Mouse (Mus musculus) left cerebral cortex, adult 2 months (tissue): ENCODE results near the gene Dennd4a. TPM values are rescaled to one million over a fixed set of nuclear protein-coding genes. Genes with fewer than 3 reads are reported as not detected.

ENCODE experiments used
- DNase-seq, 2 experiments: peaks; one replicate each; pipeline ENCODE4 v3.0.0; 2021 to 2022; ENCODE audit warnings: low spot score in 2 of 2, mixed read lengths in 1 of 2; ENCODE audit errors: extremely low spot score in 1 of 2
- H3K27ac ChIP-seq: fragments of 200-600 bp; 2 replicates; pipeline ENCODE4 v1.8.1; 2022
- H3K4me3 ChIP-seq: fragments of 200-600 bp; 2 replicates; pipeline ENCODE4 v1.8.1; 2022
- CTCF ChIP-seq: fragments of 200-600 bp; IDR thresholded peaks from 2 replicates; pipeline ENCODE4 v1.8.1; 2022; ENCODE audit warnings: antibody characterized with exemption, mild to moderate bottlenecking, moderate library complexity
- intact Hi-C: fragments of 180-260 bp; cut with DNase I; formaldehyde crosslinking; loops from one replicate; pipeline ENCODE4 v1.15.1; 2025
- total RNA-seq, 2 experiments: library from RNA; stranded (reverse); gene quantifications; 2 replicates each; pipeline ENCODE4 v1.2.3; 2021

Dennd4a gene
- total RNA-seq, 2 experiments from 2014 or later: 58.8 to 63.3 TPM

- no peak overlapping the region for H3K4me3 ChIP-seq
- TF ChIP-seq CTCF: no peak
- H3K27ac ChIP-seq: peak overlapping the region; percentile 44; the same call in 1 of the 2 replicates
- intact Hi-C loops: no loop called here
- no peak for DNase-seq
These were observed 20.2 kb upstream of the Dennd4a start for GRCm38 (mm10) chr9:64790673-64791660.

GRCm38 (mm10) chr9:64791676-64792075, 19.5 kb upstream of the Dennd4a start:
- intact Hi-C loops: no loop called here
- TF ChIP-seq CTCF: no peak
- Histone ChIP-seq H3K27ac (no peak overlapping the region), H3K4me3 (no peak overlapping the region)
- no peak for DNase-seq

GRCm38 (mm10) chr9:64792379-64793274, 18.5 kb upstream of the Dennd4a start:
- Histone ChIP-seq H3K27ac (no peak overlapping the region), H3K4me3 (no peak overlapping the region)
- DNase-seq: no peak
- no peak for TF ChIP-seq CTCF
- intact Hi-C loops: no loop called here

GRCm38 (mm10) chr9:64793275-64793590, 17.9 kb upstream of the Dennd4a start:
- no peak for DNase-seq
- TF ChIP-seq CTCF: no peak
- Histone ChIP-seq H3K27ac (no peak overlapping the region), H3K4me3 (no peak overlapping the region)
- intact Hi-C loops: no loop called here

- no peak overlapping the region for H3K4me3 ChIP-seq
- TF ChIP-seq CTCF: no peak
- intact Hi-C loops: no loop called here
- H3K27ac ChIP-seq: no peak overlapping the region
- DNase-seq: no peak
These were observed 17.3 kb upstream of the Dennd4a start for GRCm38 (mm10) chr9:64793794-64794193.

GRCm38 (mm10) chr9:64794448-64795420, 16.4 kb upstream of the Dennd4a start:
- no peak for DNase-seq

GRCm38 (mm10) chr9:64795846-64796615, 15.1 kb upstream of the Dennd4a start:
- no peak for DNase-seq
- intact Hi-C loops: no loop called here
- H3K4me3 ChIP-seq: no peak overlapping the region
- TF ChIP-seq CTCF: no peak
- H3K27ac ChIP-seq: no peak overlapping the region

More at GRCm38 (mm10) chr9:64794448-64795420, 16.4 kb upstream of the Dennd4a start:
- TF ChIP-seq CTCF: no peak
- no peak overlapping the region for H3K4me3 ChIP-seq
- intact Hi-C loops: no loop called here
- no peak overlapping the region for H3K27ac ChIP-seq

GRCm38 (mm10) chr9:64797392-64797791, 13.7 kb upstream of the Dennd4a start:
- TF ChIP-seq CTCF: no peak
- intact Hi-C loops: no loop called here
- Histone ChIP-seq H3K4me3 (no peak overlapping the region), H3K27ac (no peak overlapping the region)
- DNase-seq: no peak

- TF ChIP-seq CTCF: no peak
- Histone ChIP-seq H3K27ac (no peak overlapping the region), H3K4me3 (no peak overlapping the region)
- intact Hi-C loops: no loop called here
- DNase-seq: no peak
These were observed 13.0 kb upstream of the Dennd4a start for GRCm38 (mm10) chr9:64798099-64798498.

GRCm38 (mm10) chr9:64798859-64799258, 12.3 kb upstream of the Dennd4a start:
- no peak for DNase-seq
- intact Hi-C loops: no loop called here
- H3K4me3 ChIP-seq: no peak overlapping the region

More at GRCm38 (mm10) chr9:64798859-64799258, 12.3 kb upstream of the Dennd4a start:
- H3K27ac ChIP-seq: no peak overlapping the region
- TF ChIP-seq CTCF: no peak
